Mouse (Mus musculus) layer of hippocampus, adult 2 months (tissue): Measurements from ENCODE around the gene Aoc2. TPM values are rescaled to one million over a fixed set of nuclear protein-coding genes. Genes with fewer than 3 reads are reported as not detected.
"Not testable (repeated sequence)": the region's sequence is repeated elsewhere in the genome, so short reads cannot be mapped to it uniquely, and the experiment has no call there.

ENCODE experiments used
- DNase-seq, 2 experiments: peaks; one replicate each; pipeline ENCODE4 v3.0.0; 2022; ENCODE audit warnings: low spot score in 2 of 2
- H3K27ac ChIP-seq: fragments of 200-600 bp; 2 replicates; pipeline ENCODE4 v1.8.1; 2022
- H3K4me3 ChIP-seq: fragments of 200-600 bp; 2 replicates; pipeline ENCODE4 v1.8.1; 2022; ENCODE audit warnings: mild to moderate bottlenecking
- CTCF ChIP-seq: fragments of 200-600 bp; conservative IDR thresholded peaks from 2 replicates; pipeline ENCODE4 v1.8.1; 2022; ENCODE audit warnings: antibody characterized with exemption, mild to moderate bottlenecking, moderate library complexity
- total RNA-seq, 2 experiments: library from RNA; stranded (reverse); gene quantifications; 2 replicates each; pipeline ENCODE4 v1.2.3; 2021

Gene Aoc2
- total RNA-seq, 2 experiments from 2014 or later: 6.8 to 7.5 TPM

DNA sequence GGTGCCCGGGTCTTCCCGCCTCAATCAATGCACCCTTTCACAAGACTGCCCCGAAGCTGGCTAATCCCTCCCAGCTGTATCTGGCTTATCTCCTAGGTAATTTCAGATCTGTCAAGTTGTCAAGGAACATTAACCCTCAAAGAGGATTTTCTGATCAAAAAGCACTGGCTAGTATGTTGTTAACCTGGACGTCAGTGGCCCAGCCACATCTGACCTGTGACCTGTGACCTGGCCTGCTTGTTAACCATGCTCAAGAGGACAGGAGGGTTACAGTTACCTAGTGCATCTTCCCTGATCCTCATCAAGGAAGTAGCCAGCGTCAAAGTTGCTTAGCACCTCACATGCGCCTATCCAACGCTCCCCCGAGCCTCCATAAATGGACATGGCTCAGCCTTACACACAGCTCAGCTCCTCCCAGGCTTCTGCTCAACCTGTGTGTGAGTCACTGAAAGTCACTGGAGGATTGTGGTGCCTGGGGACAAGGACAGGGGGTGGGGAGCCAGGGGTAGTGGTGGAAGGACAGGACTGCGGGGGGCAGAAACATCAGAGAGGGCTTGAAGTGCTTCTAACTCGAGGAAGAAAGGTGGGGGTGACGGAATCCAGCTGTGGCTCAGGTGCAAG lies 26.3 kb downstream of the Aoc2 start:
- no peak for TF ChIP-seq CTCF
- Histone ChIP-seq H3K27ac (no peak overlapping the region), H3K4me3 (no peak overlapping the region)
- DNase-seq: no peak

DNA sequence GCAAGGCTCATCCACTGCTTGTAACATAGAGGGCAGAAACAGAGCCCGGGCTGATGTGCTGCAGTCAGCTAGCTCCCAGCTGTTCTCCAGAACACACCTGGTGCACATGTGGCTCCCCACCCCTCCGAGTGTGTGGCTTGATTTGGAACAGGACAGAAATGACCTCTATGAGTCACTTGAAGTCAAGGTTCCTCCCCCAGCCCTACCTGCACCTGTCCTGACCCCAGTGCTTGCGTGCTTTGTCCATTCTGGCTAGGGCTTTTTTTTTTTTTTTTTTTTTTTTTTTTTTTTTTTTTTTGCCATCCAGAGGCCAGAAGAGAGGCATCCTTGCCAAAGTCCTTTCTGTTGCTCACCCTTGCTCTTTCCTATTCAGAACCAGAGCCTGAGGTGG lies 26.9 kb downstream of the Aoc2 start:
- H3K4me3 ChIP-seq: no peak overlapping the region
- no peak for TF ChIP-seq CTCF
- H3K27ac ChIP-seq: no peak overlapping the region
- no peak for DNase-seq

DNA sequence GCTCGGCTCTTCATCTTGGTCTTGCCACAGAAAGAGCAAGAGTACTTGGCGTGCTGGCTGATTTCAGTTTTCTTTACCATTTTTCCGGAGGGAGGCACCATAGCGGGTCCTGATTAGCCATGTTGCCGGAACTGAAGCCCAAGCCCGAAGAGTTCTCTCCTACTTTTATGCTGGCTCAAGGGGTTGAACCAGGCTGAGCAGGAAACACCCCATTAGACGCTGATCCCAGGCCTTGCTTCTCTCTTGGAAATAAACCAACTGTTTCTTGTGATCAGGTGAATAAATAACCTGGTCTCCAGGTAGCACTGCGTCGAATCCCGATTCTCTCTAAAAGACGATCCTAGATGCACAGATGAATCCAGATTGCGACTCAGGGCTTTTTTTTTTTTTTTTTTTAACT lies 28.6 kb downstream of the Aoc2 start:
- H3K4me3 ChIP-seq: no peak overlapping the region
- DNase-seq: no peak
- no peak for TF ChIP-seq CTCF
- H3K27ac ChIP-seq: no peak overlapping the region

DNA sequence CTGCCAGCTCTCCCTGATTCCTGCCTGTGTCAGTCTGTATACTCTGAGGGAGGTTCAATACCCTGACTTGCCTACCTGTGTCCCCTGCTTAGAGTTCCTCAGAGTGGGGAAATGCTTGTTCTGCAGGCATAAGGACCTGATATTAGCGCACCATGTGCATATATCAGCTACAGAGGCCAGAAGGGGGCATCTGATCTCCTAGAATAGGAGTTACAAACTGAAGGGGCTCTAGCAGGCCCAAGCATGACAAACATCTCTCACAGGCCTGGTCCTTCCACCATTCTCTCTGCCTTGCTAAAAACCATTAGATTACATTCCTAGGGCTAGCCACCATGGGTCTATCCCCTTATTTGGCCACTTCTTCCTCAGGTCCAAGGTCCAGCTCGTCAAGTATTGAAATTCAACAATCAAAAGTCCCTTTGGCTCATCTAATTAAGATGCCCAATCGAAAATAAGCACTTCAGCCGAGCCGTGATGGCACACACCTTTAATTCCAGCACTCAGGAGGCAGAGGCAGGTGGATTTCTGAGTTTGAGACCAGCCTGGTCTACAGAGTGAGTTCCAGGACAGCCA lies 29.7 kb downstream of the Aoc2 start:
- no peak for DNase-seq
- H3K4me3 ChIP-seq: no peak overlapping the region
- TF ChIP-seq CTCF: peak; percentile 14; the same call in 1 of the 2 replicates
- H3K27ac ChIP-seq: no peak overlapping the region

DNA sequence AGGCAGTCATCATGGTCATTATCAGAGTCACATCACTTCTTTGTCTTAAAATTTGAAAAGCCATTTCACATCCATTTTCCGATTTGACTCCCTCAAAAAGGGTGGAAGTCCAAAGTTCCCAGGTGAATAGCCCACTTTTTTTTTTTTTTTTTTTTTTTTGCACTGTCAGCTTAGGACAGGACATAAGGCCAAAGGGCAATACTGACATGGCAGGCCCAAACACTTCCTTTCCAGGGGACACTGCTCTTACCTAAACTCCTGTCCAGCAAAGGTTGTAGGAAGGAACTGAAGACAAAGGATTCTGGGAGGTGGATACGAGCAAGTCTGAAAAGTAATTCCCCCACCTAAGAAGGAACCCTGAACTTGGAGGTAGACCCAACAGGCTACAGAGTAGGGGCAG lies 31.1 kb downstream of the Aoc2 start:
- no peak overlapping the region for H3K27ac ChIP-seq
- DNase-seq: no peak
- TF ChIP-seq CTCF: no peak
- H3K4me3 ChIP-seq: no peak overlapping the region

DNA sequence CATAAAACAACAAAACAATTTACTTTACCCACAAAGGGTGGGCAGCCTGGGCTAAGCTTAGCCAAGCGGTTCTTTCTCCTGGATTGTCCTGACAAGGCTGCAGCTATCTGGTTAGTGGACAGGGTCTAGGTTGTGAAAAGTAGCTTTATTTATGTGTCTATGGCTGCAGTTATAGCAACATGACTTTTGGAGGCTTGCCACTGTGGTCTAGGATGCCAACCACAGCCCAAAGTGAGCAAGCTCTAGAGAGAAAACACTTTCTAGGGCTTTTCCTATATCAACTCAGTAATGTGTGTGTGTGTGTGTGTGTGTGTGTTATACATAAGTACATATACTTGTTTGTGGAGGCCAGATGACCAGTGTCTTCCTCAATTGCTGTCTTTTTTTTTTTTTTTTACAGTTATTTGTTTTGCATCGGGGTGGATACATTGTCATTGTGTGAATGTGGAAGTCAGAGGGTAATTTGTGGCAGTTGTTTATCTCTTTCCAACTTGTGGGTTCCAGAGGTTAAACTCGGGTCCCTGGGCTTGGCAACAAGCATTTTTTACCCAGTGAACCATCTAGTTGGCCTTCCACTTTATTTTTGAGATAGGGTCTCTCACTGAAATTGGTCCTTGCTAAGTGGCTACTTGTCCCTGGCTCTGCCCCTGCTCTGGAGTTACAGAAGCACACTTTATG lies 32.8 kb downstream of the Aoc2 start:
- no peak for DNase-seq
- Histone ChIP-seq H3K4me3 (no peak overlapping the region), H3K27ac (no peak overlapping the region)
- TF ChIP-seq CTCF: no peak

DNA sequence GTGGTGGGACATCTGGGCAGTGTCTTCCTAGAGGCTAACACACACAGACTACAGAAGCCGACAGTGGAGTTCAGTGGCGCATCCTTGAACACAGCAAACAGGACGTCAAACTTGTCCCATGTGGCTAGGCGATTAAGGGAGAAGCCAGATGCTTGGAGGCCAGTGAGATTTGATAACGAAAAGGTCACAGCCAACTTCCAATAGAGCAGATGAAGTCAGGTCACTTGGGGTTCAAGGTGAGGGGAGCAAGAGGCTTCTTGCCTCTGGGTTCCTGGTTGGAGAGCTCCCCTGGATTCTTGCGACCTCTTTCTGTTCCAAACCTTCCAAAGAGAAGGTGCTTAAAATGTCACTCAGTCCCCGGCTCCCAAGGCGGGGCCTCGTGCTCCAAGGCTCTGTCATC lies 34.9 kb downstream of the Aoc2 start:
- Histone ChIP-seq H3K4me3 (no peak overlapping the region), H3K27ac (no peak overlapping the region)
- TF ChIP-seq CTCF: no peak
- DNase-seq: no peak

DNA sequence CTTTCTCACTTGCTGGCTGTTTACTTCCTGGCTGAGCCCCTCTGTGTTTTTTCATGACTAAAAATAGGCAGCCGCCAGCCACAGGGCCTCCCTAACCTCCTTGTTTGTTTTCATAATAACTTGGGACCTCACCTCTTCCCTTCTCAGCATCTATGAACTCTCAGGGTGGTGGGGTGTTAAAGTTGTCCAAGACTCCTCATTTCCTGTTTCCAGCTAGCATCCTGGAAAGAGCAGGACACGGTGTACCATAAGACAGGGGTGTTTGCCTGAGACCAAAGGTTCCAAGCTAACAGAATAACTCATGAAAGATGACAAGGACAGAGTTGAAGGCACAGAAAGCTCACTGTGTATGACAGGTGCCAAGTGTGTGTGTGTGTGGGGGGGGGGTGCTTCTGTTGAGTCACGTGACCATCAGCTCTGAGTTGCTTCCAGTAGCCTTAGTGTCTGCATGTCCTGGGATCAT lies 35.8 kb downstream of the Aoc2 start:
- no peak overlapping the region for H3K4me3 ChIP-seq
- H3K27ac ChIP-seq: no peak overlapping the region
- no peak for DNase-seq
- no peak for TF ChIP-seq CTCF

DNA sequence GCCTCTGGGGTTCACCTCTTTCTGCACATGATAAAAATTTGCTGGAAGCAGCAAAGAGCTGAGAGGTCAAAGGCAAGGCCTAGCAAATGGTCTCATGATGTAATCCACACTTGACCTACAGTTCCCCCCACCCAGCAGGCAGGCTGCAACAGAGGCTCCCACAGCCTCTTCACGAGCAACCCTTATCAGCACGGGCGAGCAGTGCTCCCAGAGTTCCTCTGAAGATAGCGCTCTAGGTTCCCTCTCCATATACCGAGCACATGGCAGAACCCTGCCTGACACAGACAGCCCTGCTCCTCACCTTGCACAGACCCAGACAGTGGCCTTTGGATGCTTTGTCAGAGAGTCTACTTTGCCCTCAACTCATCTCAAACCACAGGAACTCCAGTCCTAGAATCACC lies 39.7 kb downstream of the Aoc2 start:
- Histone ChIP-seq H3K4me3 (no peak overlapping the region), H3K27ac (no peak overlapping the region)
- no peak for TF ChIP-seq CTCF
- no peak for DNase-seq

DNA sequence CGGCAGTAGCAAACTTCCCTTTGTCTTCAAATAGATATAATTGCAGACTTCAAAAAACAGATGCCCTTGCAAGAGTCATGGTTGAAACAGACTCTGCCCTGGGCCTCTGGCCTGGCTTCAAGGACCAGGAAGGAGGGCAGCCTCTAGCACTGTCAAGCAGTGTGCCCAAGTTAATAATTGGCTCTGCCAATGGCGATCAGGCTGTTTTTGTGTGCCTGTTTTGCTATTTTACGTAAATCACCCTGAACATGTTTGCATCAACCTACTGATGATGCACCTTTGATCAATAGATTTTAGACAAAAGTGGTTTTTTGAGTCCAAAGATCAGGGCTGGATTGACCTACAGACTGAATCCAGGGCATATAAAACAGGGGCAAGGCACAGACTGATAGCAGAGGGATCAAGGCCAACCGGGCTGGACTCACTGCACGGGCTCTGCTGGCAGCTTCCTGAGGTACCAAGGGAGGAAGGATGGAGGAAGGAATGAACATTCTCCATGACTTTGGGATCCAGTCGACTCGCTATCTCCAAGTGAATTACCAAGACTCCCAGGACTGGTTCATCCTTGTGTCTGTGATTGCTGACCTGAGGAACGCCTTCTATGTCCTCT lies 42.6 kb downstream of the Aoc2 start, which contains the start of gene G6pc:
Gene G6pc, plus strand, starts transcription at position 236 of the 610 bp plus-strand sequence.
- DNase-seq: no peak
- Histone ChIP-seq H3K4me3 (no peak within 1 kb of the TSS), H3K27ac (no peak within 1 kb of the TSS)
- no peak for TF ChIP-seq CTCF

DNA sequence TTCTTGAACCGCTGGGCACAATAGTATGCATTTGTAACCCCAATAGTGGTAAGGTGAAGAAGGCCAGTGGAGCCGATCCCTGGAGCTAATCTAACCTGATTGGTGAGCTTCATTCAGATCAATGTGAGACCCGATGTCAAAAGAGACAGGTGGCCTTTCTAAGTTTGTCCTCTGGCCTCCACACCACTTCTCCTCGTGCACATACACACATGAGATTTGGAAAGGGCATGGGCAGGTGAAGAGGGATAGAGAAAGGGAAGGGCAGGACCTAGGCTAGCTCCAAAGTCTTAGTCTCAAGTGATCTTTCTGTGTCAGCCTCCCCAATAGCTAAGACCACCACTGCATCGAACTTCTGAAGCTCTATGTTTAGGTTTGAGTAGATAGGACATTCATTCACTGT lies 45.3 kb downstream of the Aoc2 start:
- no peak for TF ChIP-seq CTCF
- no peak overlapping the region for H3K27ac ChIP-seq
- H3K4me3 ChIP-seq: no peak overlapping the region
- DNase-seq: no peak

DNA sequence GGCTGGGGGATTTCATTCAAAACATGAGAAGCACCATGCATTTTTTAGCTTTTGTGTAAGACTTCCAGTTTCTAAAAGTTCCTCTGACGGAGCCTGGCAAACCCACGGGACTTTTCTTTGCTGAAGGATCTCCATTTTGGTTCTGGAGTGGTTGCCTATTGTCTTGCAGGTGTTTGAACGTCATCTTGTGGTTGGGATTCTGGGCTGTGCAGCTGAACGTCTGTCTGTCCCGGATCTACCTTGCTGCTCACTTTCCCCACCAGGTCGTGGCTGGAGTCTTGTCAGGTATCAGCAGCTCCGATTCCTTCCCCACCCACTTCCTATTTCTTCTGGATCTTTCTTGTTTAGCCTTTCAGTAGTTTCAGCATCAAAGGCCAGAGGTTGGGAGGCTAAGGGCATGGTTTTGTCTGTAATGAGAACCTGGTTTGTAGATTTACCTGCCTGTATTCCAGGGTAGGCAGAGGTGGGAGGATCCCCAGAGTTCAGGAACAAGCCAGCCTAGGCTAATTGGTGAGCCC lies 49.6 kb downstream of the Aoc2 start:
- no peak overlapping the region for H3K27ac ChIP-seq
- DNase-seq: no peak
- no peak for TF ChIP-seq CTCF
- H3K4me3 ChIP-seq: no peak overlapping the region

DNA sequence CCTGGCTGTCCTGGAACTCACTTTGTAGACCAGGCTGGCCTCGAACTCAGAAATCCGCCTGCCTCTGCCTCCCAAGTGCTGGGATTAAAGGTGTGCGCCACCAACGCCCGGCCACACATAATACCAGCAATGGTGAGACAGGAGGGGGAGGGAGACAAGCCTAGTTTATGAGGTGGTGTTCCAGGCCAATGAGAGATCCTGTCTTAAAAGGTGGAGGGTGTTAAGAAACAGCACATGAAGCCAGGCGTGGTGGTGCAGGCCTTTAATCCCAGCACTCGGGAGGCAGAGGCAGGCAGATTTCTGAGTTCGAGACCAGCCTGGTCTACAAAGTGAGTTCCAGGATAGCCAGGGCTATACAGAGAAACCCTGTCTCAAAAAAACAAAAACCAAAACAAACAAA lies 53.3 kb downstream of the Aoc2 start:
- H3K27ac ChIP-seq, DNase-seq, H3K4me3 ChIP-seq: not testable (repeated sequence)
